Comparison of ENCODE assay signal across 40 mouse cellular contexts in genomic region chr11:85198906-85199305, GRCm38 (mm10). TPM values are rescaled to one million over a fixed set of nuclear protein-coding genes. Genes with fewer than 3 reads are reported as not detected.
"Had no signal": no experiment of that assay in that cellular context is flagged by ENCODE, and none has a peak within 500 bp of the region (broad histone marks: within the 10 kb centered on the region; RNA-seq: fewer than 3 reads in every experiment).

No protein-coding gene starts in this region.

- DNase-seq: left cerebral cortex, postnatal 4 days; liver; liver, embryonic 13.5 days; liver, postnatal 0 days; lung, adult 18-20 months; lung, adult 2 months; lung, embryonic 14.5 days; lung, postnatal 10 days; lung, postnatal 14 days; lung, postnatal 36 days; lung, postnatal 4 days; midbrain, embryonic 14.5 days had no signal

- H3K4me1 ChIP-seq: limb, embryonic 10.5 days; limb, embryonic 12.5 days; limb, embryonic 13.5 days; limb, embryonic 15.5 days; liver, embryonic 12.5 days; liver, embryonic 13.5 days; liver, embryonic 15.5 days; lung, embryonic 15.5 days; midbrain, embryonic 10.5 days; midbrain, embryonic 12.5 days; midbrain, embryonic 13.5 days; midbrain, embryonic 15.5 days; neural tube, embryonic 12.5 days had no signal

- H3K27me3 ChIP-seq: limb, embryonic 12.5 days; limb, embryonic 13.5 days; limb, embryonic 15.5 days; liver, embryonic 12.5 days; liver, embryonic 13.5 days; liver, embryonic 15.5 days; lung, embryonic 15.5 days; megakaryocyte, embryonic 14.5 days; midbrain, embryonic 12.5 days; midbrain, embryonic 13.5 days; midbrain, embryonic 15.5 days; neural tube, embryonic 12.5 days had no signal

- H3K9me3 ChIP-seq: limb, embryonic 10.5 days; limb, embryonic 12.5 days; limb, embryonic 13.5 days; limb, embryonic 15.5 days; liver, embryonic 12.5 days; liver, embryonic 13.5 days; liver, embryonic 15.5 days; lung, embryonic 15.5 days; megakaryocyte, embryonic 14.5 days; midbrain, embryonic 10.5 days; midbrain, embryonic 12.5 days; midbrain, embryonic 13.5 days; midbrain, embryonic 15.5 days; neural tube, embryonic 12.5 days had no signal

- H3K27ac ChIP-seq: limb, embryonic 10.5 days; limb, embryonic 12.5 days; limb, embryonic 13.5 days; limb, embryonic 15.5 days; liver, embryonic 12.5 days; liver, embryonic 13.5 days; liver, embryonic 14.5 days; liver, embryonic 15.5 days; lung, embryonic 15.5 days; macrophage; midbrain, embryonic 10.5 days; midbrain, embryonic 12.5 days; midbrain, embryonic 13.5 days; midbrain, embryonic 15.5 days; neural tube, embryonic 12.5 days had no signal

- H3K4me2 ChIP-seq: limb, embryonic 12.5 days; limb, embryonic 13.5 days; limb, embryonic 15.5 days; liver, embryonic 11.5 days; liver, embryonic 12.5 days; liver, embryonic 13.5 days; liver, embryonic 15.5 days; lung, embryonic 14.5 days; lung, embryonic 15.5 days; midbrain, embryonic 11.5 days; midbrain, embryonic 12.5 days; midbrain, embryonic 13.5 days; midbrain, embryonic 15.5 days; neural tube, embryonic 12.5 days had no signal

- H3K4me3 ChIP-seq: limb, embryonic 10.5 days; limb, embryonic 12.5 days; limb, embryonic 13.5 days; limb, embryonic 15.5 days; liver, embryonic 12.5 days; liver, embryonic 13.5 days; liver, embryonic 15.5 days; lung, embryonic 15.5 days; megakaryocyte, embryonic 14.5 days; midbrain, embryonic 10.5 days; midbrain, embryonic 12.5 days; midbrain, embryonic 13.5 days; midbrain, embryonic 15.5 days; myocyte; neural tube, embryonic 12.5 days had no signal

- H3K9ac ChIP-seq: limb, embryonic 12.5 days; limb, embryonic 13.5 days; limb, embryonic 15.5 days; liver, embryonic 12.5 days; liver, embryonic 13.5 days; liver, embryonic 14.5 days; liver, embryonic 15.5 days; liver, postnatal 0 days; lung, embryonic 14.5 days; lung, embryonic 15.5 days; midbrain, embryonic 12.5 days; midbrain, embryonic 13.5 days; midbrain, embryonic 15.5 days; neural tube, embryonic 12.5 days had no signal

RNA-seq across cellular contexts. Expression of gene 1700125H20Rik, which starts 28.7 kb away (rescaled TPM):
- total RNA-seq: left cerebral cortex, postnatal 14 days; left cerebral cortex, postnatal 36 days; liver, adult 2 months; megakaryocyte progenitor cell, adult 5-6 weeks; megakaryocyte, adult 5-6 weeks; megakaryocyte-erythroid progenitor cell, adult 5-6 weeks; midbrain, postnatal 0 days; monocyte, adult 5-6 weeks had no signal
- polyA plus RNA-seq: liver, adult 2 months; liver, embryonic 12.5 days; liver, embryonic 13.5 days; liver, embryonic 15.5 days; liver, embryonic 16.5 days; lung, adult 2 months; lung, embryonic 16.5 days; macrophage; myocyte had no signal
